In genomic region chr17:73822255-73822654, GRCm38 (mm10) we compare ENCODE assay signal across 14 mouse cellular contexts. TPM values are rescaled to one million over a fixed set of nuclear protein-coding genes. Genes with fewer than 3 reads are reported as not detected.
DNase-seq lines count a peak whose midpoint lies in the region; ATAC-seq and TF ChIP-seq lines count a peak whose summit lies in the region.
"Had no signal": no experiment of that assay in that cellular context is flagged by ENCODE, and none has a peak within 500 bp of the region (broad histone marks: within the 10 kb centered on the region; RNA-seq: fewer than 3 reads in every experiment).

No protein-coding gene starts in this region.

- H3K27ac ChIP-seq in spleen, adult 2 months (ENCODE audit: insufficient read depth, low read length), result peak overlapping the region; percentile 67
- H3K27ac ChIP-seq in midbrain, embryonic 15.5 days, result no peak overlapping the region
- H3K27ac ChIP-seq: forebrain, embryonic 15.5 days; midbrain, embryonic 12.5 days had no signal

- peaks cover 24% of the 10 kb centered on the region for H3K4me1 ChIP-seq in spleen, adult 2 months (ENCODE audit: control insufficient read depth, insufficient read depth, insufficient read length)
- H3K4me1 ChIP-seq in midbrain, embryonic 15.5 days, result peaks cover 2% of the 10 kb centered on the region; the same call in 1 of the 2 replicates

- H3K4me2 ChIP-seq in midbrain, embryonic 15.5 days, result no peak overlapping the region
- H3K4me2 ChIP-seq: forebrain, embryonic 15.5 days; lung, embryonic 14.5 days; midbrain, embryonic 12.5 days had no signal

- no peak for TF ChIP-seq CTCF in spleen, adult 2 months (IDR thresholded peaks at IDR 0.05; ENCODE audit: extremely low read depth, insufficient read depth, insufficient read length, insufficient replicate concordance)

- no peak for TF ChIP-seq POLR2A in spleen, adult 2 months (IDR thresholded peaks at IDR 0.05; ENCODE audit: low read depth, low read length)

- peaks cover 2% of the 10 kb centered on the region; the same call in 1 of the 2 replicates for H3K36me3 ChIP-seq in spleen, adult 2 months (ENCODE audit: control insufficient read depth, insufficient read depth, low read length)
- H3K36me3 ChIP-seq in midbrain, embryonic 15.5 days (replicated peaks), result peaks cover 6% of the 10 kb centered on the region; the same call in 1 of the 2 replicates
- H3K36me3 ChIP-seq: forebrain, embryonic 15.5 days had no signal

- no peaks in the 10 kb centered on the region for H3K9me3 ChIP-seq in midbrain, embryonic 15.5 days
- H3K9me3 ChIP-seq: forebrain, embryonic 15.5 days; midbrain, embryonic 12.5 days had no signal

- no peak overlapping the region for H3K9ac ChIP-seq in midbrain, embryonic 15.5 days
- H3K9ac ChIP-seq: forebrain, embryonic 15.5 days; lung, embryonic 14.5 days; midbrain, embryonic 12.5 days had no signal

- H3K27me3 ChIP-seq in spleen, adult 2 months (ENCODE audit: control insufficient read depth, insufficient read depth, low read length), result no peaks in the 10 kb centered on the region
- no peaks in the 10 kb centered on the region for H3K27me3 ChIP-seq in midbrain, embryonic 15.5 days (replicated peaks)
- H3K27me3 ChIP-seq: forebrain, embryonic 15.5 days; midbrain, embryonic 12.5 days had no signal

- no peak for DNase-seq in frontal cortex, postnatal 14 days (ENCODE audit: low spot score in 2 of 2)
- DNase-seq in spleen, adult 2 months (ENCODE audit: low read depth in 1 of 2, low spot score in 2 of 2), result peak in 1 of 2 experiments; percentile 39
- no peak for DNase-seq in spleen, adult 18-20 months
- peak; percentile 83 for DNase-seq in naive thymus-derived CD4-positive, alpha-beta T cell, adult 2 months (ENCODE audit: low read depth)
- peak; percentile 67 for DNase-seq in thymus, postnatal 4 days
- no peak for DNase-seq in lung, postnatal 25 days (ENCODE audit: low spot score)
- DNase-seq: gastrocnemius, postnatal 25 days; kidney, adult 9 months; lung, embryonic 14.5 days had no signal

- H3K4me3 ChIP-seq in spleen, adult 2 months (ENCODE audit: extremely low read depth, insufficient read depth, insufficient read length), result no peak overlapping the region
- no peak overlapping the region for H3K4me3 ChIP-seq in midbrain, embryonic 15.5 days
- H3K4me3 ChIP-seq: forebrain, embryonic 15.5 days; midbrain, embryonic 12.5 days had no signal

- peak; percentile 57 for ATAC-seq in frontal cortex, adult (ENCODE audit: low TSS enrichment)
- no peak for ATAC-seq in midbrain, embryonic 15.5 days (replicated peaks)
- ATAC-seq: forebrain, embryonic 15.5 days; hindbrain, embryonic 16.5 days had no signal

- 39% methylated on average over 4 of the region's 4 CpGs for WGBS in spleen, adult 2 months
- 89% methylated on average over 4 of the region's 4 CpGs for WGBS in midbrain, embryonic 15.5 days

RNA-seq across cellular contexts. Expression of gene Ehd3, which starts 18.3 kb away (rescaled TPM):
- 12.5 and 20.3 TPM in 2 replicates for polyA plus RNA-seq in spleen, adult 2 months (2012; rRNA removed)
- polyA plus RNA-seq in midbrain, embryonic 15.5 days (2015; fragmentation: Nextera tagmentation; extraction: Ambion mirVana), result 20.2 and 22.2 TPM in 2 replicates

Comparison
In these comparisons a context has a peak if more than half of its experiments do, and no peak if none do; other contexts are left out.
1. DNase-seq: peak in naive thymus-derived CD4-positive, alpha-beta T cell, adult 2 months (single experiment) and thymus, postnatal 4 days (single experiment); none in frontal cortex, postnatal 14 days (0 of 2), spleen, adult 18-20 months (0 of 2) and lung, postnatal 25 days (single experiment).